Mouse (Mus musculus): ENCODE data around the gene Ush1g. TPM values are rescaled to one million over a fixed set of nuclear protein-coding genes. Genes with fewer than 3 reads are reported as not detected.

Ush1g gene
- polyA plus RNA-seq, 1 experiment from 2014 or later, result 0.29 TPM

DNA sequence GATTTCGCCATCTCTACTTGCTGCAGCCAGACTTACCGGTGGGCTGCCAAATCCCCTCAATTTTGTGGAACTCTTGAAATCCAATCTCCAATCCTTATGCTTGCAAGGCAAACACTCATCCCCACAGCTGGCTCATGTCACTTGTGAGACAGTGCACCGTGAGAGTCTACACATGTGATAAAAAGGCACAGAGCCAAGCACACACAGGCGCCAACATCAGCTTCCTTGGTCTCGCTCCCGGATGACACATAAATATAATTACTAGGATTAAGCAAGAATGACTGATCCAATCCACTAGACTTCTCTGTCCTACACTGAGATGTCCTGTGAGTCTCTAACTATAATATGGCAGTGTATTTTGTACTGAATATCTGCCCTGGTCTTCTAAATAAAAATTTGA, 30.9 kb downstream of the Ush1g start:
- DNase-seq (no peak), ATAC-seq (no peak)
- peaks cover 19% of the 10 kb centered on the region for H3K4me1 ChIP-seq (ENCODE audit: insufficient read depth)
- no peaks in the 10 kb centered on the region for H3K9me3 ChIP-seq (ENCODE audit: low read length)
- TF ChIP-seq EP300 (IDR thresholded peaks at IDR 0.05; ENCODE audit: low read depth) (no peak), CTCF (IDR thresholded peaks at IDR 0.05; ENCODE audit: low read depth) (no peak)
- H3K27ac ChIP-seq (ENCODE audit: low read depth), result peak overlapping the region; percentile 96
- 60% methylated on average over 6 of the region's 6 CpGs for WGBS (ENCODE audit: insufficient replicate concordance)
- H3K4me2 ChIP-seq (ENCODE audit: low read depth, low read length), result no peak overlapping the region
- H3K36me3 ChIP-seq (replicated peaks; ENCODE audit: insufficient read depth, low read length), result 0 out of 2 replicates have a peak, but pooled peaks cover 2% of the 10 kb centered on the region
- H3K4me3 ChIP-seq (ENCODE audit: low read depth, low read length), result no peak overlapping the region
- no peak overlapping the region for H3K9ac ChIP-seq (replicated peaks)
- no peaks in the 10 kb centered on the region for H3K27me3 ChIP-seq (ENCODE audit: insufficient read depth, low read length)

DNA sequence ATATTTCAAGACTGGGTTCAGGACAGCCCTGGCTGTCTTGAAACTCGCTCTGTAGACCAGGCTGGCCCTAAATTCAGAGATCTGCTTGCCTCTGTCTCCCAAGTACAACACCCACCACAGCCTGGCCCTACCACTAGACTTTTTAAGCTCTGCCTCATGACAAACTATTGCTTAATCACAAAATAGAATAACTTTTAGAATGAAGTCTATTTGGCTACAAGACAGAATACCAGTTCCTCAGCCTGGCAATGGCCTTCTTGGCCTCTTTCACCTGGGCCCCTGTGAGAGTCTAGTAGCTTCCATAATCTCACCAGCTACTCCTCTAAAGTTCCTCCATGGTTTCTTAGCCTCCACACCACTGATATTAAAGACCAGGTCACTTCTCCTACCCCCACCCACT, 31.5 kb downstream of the Ush1g start:
- Histone ChIP-seq H3K9me3 (ENCODE audit: low read length) (no peaks in the 10 kb centered on the region), H3K4me1 (ENCODE audit: insufficient read depth) (peaks cover 18% of the 10 kb centered on the region), H3K4me3 (ENCODE audit: low read depth, low read length) (no peak overlapping the region), H3K4me2 (ENCODE audit: low read depth, low read length) (no peak overlapping the region), H3K27ac (ENCODE audit: low read depth) (peak overlapping the region; percentile 96), H3K27me3 (ENCODE audit: insufficient read depth, low read length) (no peaks in the 10 kb centered on the region), H3K9ac (replicated peaks) (no peak overlapping the region), H3K36me3 (replicated peaks; ENCODE audit: insufficient read depth, low read length) (no peaks in the 10 kb centered on the region)
- DNase-seq, result no peak
- no peak for ATAC-seq
- WGBS (ENCODE audit: insufficient replicate concordance), result 76% methylated on average over 1 of the region's 1 CpGs
- TF ChIP-seq CTCF (IDR thresholded peaks at IDR 0.05; ENCODE audit: low read depth) (no peak), EP300 (IDR thresholded peaks at IDR 0.05; ENCODE audit: low read depth) (no peak)

DNA sequence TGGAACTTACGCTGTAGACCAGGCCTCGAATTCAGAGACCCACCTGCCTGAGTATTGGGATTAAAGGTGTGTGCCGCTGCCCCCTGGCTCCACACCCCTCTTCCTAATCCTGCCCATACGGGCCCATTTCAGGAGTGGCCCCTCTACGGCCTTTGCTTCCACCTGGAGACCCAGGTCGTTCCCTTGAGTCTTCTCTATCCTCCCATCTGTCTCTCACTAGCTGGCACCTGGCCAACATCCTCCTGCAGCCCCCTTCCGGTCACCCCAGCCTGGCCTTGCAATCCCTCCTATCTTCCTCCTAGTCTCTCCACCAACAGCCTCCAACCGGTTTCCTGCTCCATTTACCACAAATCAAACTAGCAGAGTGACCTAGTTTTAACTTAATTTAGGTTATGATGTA, 32.0 kb downstream of the Ush1g start:
- Histone ChIP-seq H3K27me3 (ENCODE audit: insufficient read depth, low read length) (no peaks in the 10 kb centered on the region), H3K36me3 (replicated peaks; ENCODE audit: insufficient read depth, low read length) (0 out of 2 replicates have a peak, but pooled peaks cover 3% of the 10 kb centered on the region), H3K9me3 (ENCODE audit: low read length) (no peaks in the 10 kb centered on the region), H3K4me3 (ENCODE audit: low read depth, low read length) (no peak overlapping the region), H3K4me1 (ENCODE audit: insufficient read depth) (peaks cover 18% of the 10 kb centered on the region), H3K4me2 (ENCODE audit: low read depth, low read length) (no peak overlapping the region), H3K9ac (replicated peaks) (no peak overlapping the region), H3K27ac (ENCODE audit: low read depth) (peak overlapping the region; percentile 96)
- TF ChIP-seq EP300 (IDR thresholded peaks at IDR 0.05; ENCODE audit: low read depth) (no peak), CTCF (IDR thresholded peaks at IDR 0.05; ENCODE audit: low read depth) (no peak)
- no peak for DNase-seq
- 59% methylated on average over 8 of the region's 8 CpGs for WGBS (ENCODE audit: insufficient replicate concordance)
- no peak for ATAC-seq

DNA sequence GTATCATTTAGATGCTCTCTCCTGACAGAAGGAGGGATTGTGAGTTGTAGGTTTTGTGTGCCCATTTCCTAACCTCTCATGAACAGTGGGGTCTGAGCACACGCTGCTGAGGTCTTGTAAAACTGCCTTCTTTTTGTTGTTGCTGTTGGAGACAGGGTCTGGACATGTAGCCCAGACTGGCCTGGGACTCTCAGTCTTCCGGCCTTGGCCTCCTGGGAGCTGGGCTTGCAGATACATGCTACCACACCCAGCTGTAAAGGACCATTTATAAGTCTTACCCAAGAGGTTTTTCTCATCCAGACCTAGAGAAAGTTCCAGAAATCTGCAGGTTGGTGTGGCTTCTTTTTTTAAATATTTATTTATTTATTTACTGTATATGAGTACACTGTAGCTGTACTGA, 33.5 kb downstream of the Ush1g start:
- WGBS (ENCODE audit: insufficient replicate concordance), result 78% methylated on average over 2 of the region's 2 CpGs
- Histone ChIP-seq H3K27me3 (ENCODE audit: insufficient read depth, low read length) (no peaks in the 10 kb centered on the region), H3K4me1 (ENCODE audit: insufficient read depth) (peaks cover 16% of the 10 kb centered on the region), H3K36me3 (replicated peaks; ENCODE audit: insufficient read depth, low read length) (0 out of 2 replicates have a peak, but pooled peaks cover 6% of the 10 kb centered on the region), H3K9me3 (ENCODE audit: low read length) (no peaks in the 10 kb centered on the region), H3K4me2 (ENCODE audit: low read depth, low read length) (no peak overlapping the region), H3K27ac (ENCODE audit: low read depth) (no peak overlapping the region), H3K4me3 (ENCODE audit: low read depth, low read length) (no peak overlapping the region), H3K9ac (replicated peaks) (no peak overlapping the region)
- DNase-seq (no peak), ATAC-seq (no peak)
- no peak for TF ChIP-seq CTCF (IDR thresholded peaks at IDR 0.05; ENCODE audit: low read depth)
- TF ChIP-seq EP300 (IDR thresholded peaks at IDR 0.05; ENCODE audit: low read depth), result no peak

DNA sequence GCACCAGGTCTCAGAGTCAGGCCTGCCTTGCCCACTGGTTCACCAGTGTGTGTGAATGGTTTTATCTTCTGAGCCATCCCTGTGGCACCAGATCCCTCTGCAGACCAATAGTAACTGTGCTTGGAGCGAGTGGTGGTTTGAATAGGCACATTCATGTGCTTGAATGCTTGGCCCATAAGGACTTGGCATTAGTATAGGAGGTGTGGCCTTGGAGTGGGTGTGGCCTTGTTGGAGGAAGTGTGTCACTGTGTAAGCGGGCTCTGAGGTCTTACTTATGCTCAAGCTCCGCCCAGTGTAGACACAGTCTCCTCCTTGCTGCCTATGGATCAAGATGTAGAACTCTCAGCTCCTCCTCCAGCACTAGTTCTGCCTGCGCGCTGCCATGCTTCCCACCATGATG, 34.5 kb downstream of the Ush1g start:
- TF ChIP-seq CTCF (IDR thresholded peaks at IDR 0.05; ENCODE audit: low read depth), result no peak
- no peak for TF ChIP-seq EP300 (IDR thresholded peaks at IDR 0.05; ENCODE audit: low read depth)
- no peak for DNase-seq
- H3K4me3 ChIP-seq (ENCODE audit: low read depth, low read length), result no peak overlapping the region
- no peak overlapping the region for H3K27ac ChIP-seq (ENCODE audit: low read depth)
- peaks cover 15% of the 10 kb centered on the region for H3K4me1 ChIP-seq (ENCODE audit: insufficient read depth)
- no peak overlapping the region for H3K4me2 ChIP-seq (ENCODE audit: low read depth, low read length)
- 0 out of 2 replicates have a peak, but pooled peaks cover 6% of the 10 kb centered on the region for H3K36me3 ChIP-seq (replicated peaks; ENCODE audit: insufficient read depth, low read length)
- no peaks in the 10 kb centered on the region for H3K9me3 ChIP-seq (ENCODE audit: low read length)
- ATAC-seq, result no peak
- no peak overlapping the region for H3K9ac ChIP-seq (replicated peaks)
- no peaks in the 10 kb centered on the region for H3K27me3 ChIP-seq (ENCODE audit: insufficient read depth, low read length)
- WGBS (ENCODE audit: insufficient replicate concordance), result 82% methylated on average over 5 of the region's 5 CpGs

DNA sequence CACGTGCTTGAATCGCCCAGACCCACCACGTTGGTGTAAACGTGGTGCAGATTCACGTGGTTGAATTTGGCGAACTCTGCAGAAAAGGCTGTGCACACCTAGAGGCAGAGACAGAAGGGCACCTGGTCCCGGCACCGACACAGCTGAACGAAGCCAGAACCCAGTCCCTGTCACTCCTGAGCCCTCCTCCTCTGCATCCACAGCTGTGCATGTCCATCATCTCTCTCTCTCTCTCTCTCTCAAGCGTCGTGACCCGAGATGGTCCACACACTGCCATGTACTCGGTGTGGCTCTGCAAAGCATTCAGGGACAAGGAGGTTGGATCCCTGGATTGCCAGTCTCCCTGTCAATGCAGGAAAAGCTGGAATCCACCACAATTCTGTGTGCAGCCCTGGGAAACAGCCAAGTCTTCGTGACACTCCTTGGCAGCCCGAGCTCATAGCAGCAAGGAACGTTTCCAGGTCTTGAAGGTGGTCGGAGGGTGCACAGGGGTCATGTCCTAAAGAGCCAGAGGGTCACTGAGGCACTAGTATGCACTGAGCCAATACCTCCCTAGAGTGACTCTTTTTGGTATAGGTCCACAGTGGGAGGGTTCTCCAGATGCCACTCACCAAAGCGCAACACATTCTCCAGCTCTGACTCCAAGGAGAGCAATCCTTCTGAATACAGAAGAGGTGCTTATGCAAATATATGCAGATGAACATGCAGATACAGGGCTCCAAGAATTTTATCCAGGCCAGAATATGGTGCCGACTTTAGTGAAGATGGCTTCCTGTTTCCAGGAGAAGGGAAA, 35.4 kb downstream of the Ush1g start:
- ATAC-seq (no peak), DNase-seq (no peak)
- no peak for TF ChIP-seq EP300 (IDR thresholded peaks at IDR 0.05; ENCODE audit: low read depth)
- no peak for TF ChIP-seq CTCF (IDR thresholded peaks at IDR 0.05; ENCODE audit: low read depth)
- H3K36me3 ChIP-seq (replicated peaks; ENCODE audit: insufficient read depth, low read length), result 0 out of 2 replicates have a peak, but pooled peaks cover 6% of the 10 kb centered on the region
- H3K4me2 ChIP-seq (ENCODE audit: low read depth, low read length), result no peak overlapping the region
- H3K4me3 ChIP-seq (ENCODE audit: low read depth, low read length), result no peak overlapping the region
- no peaks in the 10 kb centered on the region for H3K9me3 ChIP-seq (ENCODE audit: low read length)
- no peak overlapping the region for H3K27ac ChIP-seq (ENCODE audit: low read depth)
- H3K9ac ChIP-seq (replicated peaks), result no peak overlapping the region
- H3K4me1 ChIP-seq (ENCODE audit: insufficient read depth), result peaks cover 5% of the 10 kb centered on the region; the same call in 1 of the 2 replicates
- H3K27me3 ChIP-seq (ENCODE audit: insufficient read depth, low read length), result no peaks in the 10 kb centered on the region
- WGBS (ENCODE audit: insufficient replicate concordance), result 76% methylated on average over 19 of the region's 19 CpGs

Data from liver, postnatal 0 days (tissue).